Mouse (Mus musculus): ENCODE data around the gene Uts2. TPM values are rescaled to one million over a fixed set of nuclear protein-coding genes. Genes with fewer than 3 reads are reported as not detected.
A peak's percentile ranks its signal among the peaks of the same experiment; 100 is the strongest.

Uts2 gene
- polyA plus RNA-seq, 1 experiment from 2014 or later, result not detected

GRCm38 (mm10) chr4:151036521-151036920 lies 39.6 kb downstream of the Uts2 start:
- ATAC-seq, result no peak
- Histone ChIP-seq H3K4me3 (ENCODE audit: low read depth, low read length) (no peak overlapping the region), H3K27me3 (replicated peaks; ENCODE audit: control insufficient read depth, insufficient read depth, low read length) (no peaks in the 10 kb centered on the region), H3K36me3 (ENCODE audit: control insufficient read depth, insufficient read depth, low read length) (no peaks in the 10 kb centered on the region), H3K27ac (ENCODE audit: low read depth, low read length) (no peak overlapping the region), H3K4me1 (ENCODE audit: control insufficient read depth, insufficient read depth, low read length) (no peaks in the 10 kb centered on the region), H3K9me3 (replicated peaks; ENCODE audit: control insufficient read depth, low read length) (no peaks in the 10 kb centered on the region), H3K4me2 (ENCODE audit: low read length) (no peak overlapping the region), H3K9ac (ENCODE audit: low read length) (no peak overlapping the region)
- WGBS, result 86% methylated on average over 7 of the region's 7 CpGs
- DNase-seq (ENCODE audit: low spot score), result no peak

DNA sequence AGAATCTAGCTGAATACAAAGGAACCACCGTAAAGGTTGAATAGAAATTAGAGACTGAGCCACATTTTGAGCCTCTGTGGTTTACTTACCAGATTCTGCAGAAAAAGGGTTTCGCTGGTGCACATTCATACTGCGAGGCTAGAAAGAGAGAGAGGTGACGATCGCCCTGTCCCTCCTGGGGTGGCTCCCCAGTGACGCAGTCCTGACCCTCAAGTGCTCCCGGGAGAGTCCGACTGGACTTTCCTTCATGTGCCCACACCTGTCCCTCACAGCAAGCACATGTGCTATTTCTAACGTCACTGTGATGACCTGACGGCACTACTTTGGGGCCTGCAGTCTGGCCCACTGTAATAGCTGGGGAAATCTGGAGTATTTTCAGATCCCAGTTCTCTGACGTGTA lies 40.9 kb downstream of the Uts2 start:
- Histone ChIP-seq H3K4me2 (ENCODE audit: low read length) (no peak overlapping the region), H3K36me3 (ENCODE audit: control insufficient read depth, insufficient read depth, low read length) (no peaks in the 10 kb centered on the region), H3K27ac (ENCODE audit: low read depth, low read length) (no peak overlapping the region), H3K9me3 (replicated peaks; ENCODE audit: control insufficient read depth, low read length) (no peaks in the 10 kb centered on the region), H3K4me1 (ENCODE audit: control insufficient read depth, insufficient read depth, low read length) (no peaks in the 10 kb centered on the region), H3K9ac (ENCODE audit: low read length) (no peak overlapping the region), H3K4me3 (ENCODE audit: low read depth, low read length) (no peak overlapping the region), H3K27me3 (replicated peaks; ENCODE audit: control insufficient read depth, insufficient read depth, low read length) (no peaks in the 10 kb centered on the region)
- ATAC-seq (no peak), DNase-seq (ENCODE audit: low spot score) (no peak)
- 92% methylated on average over 11 of the region's 11 CpGs for WGBS

DNA sequence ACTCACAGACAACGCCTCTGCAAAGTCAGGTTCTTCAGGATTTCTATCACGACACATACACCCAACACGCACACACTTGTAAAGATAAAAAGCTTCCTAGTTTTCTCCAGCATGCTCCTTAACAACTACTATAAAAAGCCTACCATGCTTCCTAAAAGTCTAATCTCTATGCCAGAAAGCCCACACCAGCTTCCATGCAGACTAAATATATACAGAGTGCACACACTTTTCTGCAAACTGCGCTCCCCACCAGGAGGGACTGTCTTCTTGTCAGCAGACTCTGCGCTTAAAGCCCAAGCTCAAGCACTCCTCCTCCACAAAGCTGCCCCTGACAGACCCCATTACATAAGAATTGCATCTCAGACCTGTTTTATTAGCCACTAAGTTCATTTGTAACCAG lies 44.6 kb downstream of the Uts2 start:
- peaks cover 6% of the 10 kb centered on the region; the same call in 1 of the 2 replicates for H3K4me1 ChIP-seq (ENCODE audit: control insufficient read depth, insufficient read depth, low read length)
- H3K4me2 ChIP-seq (ENCODE audit: low read length), result no peak overlapping the region
- no peak overlapping the region for H3K4me3 ChIP-seq (ENCODE audit: low read depth, low read length)
- no peaks in the 10 kb centered on the region for H3K9me3 ChIP-seq (replicated peaks; ENCODE audit: control insufficient read depth, low read length)
- peaks cover 1% of the 10 kb centered on the region for H3K36me3 ChIP-seq (ENCODE audit: control insufficient read depth, insufficient read depth, low read length)
- DNase-seq (ENCODE audit: low spot score) (no peak), ATAC-seq (no peak)
- H3K27ac ChIP-seq (ENCODE audit: low read depth, low read length), result no peak overlapping the region
- no peak overlapping the region for H3K9ac ChIP-seq (ENCODE audit: low read length)
- WGBS, result 86% methylated on average over 5 of the region's 5 CpGs
- H3K27me3 ChIP-seq (replicated peaks; ENCODE audit: control insufficient read depth, insufficient read depth, low read length), result 0 out of 2 replicates have a peak, but pooled peaks cover 2% of the 10 kb centered on the region

DNA sequence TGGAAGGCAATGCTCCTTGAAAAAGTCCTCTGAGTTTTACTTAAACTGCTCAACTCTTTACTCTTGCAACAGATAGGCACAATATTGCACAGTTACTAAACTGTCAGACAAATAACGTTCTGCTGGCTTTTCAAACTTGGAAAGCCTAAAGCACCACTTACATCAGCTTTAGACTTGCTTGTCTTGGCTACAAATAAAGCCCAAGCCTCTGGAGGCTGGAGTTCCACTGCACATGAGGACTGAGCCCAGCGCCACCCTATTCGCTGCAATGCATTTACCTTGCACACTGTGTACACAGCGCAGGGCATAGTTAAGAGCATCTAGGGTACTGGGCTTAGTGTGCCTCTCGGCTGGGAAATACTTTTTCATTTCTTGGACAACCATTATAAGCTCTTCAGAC lies 46.4 kb downstream of the Uts2 start:
- H3K27me3 ChIP-seq (replicated peaks; ENCODE audit: control insufficient read depth, insufficient read depth, low read length), result 0 out of 2 replicates have a peak, but pooled peaks cover 2% of the 10 kb centered on the region
- no peak overlapping the region for H3K9ac ChIP-seq (ENCODE audit: low read length)
- peaks cover 14% of the 10 kb centered on the region for H3K36me3 ChIP-seq (ENCODE audit: control insufficient read depth, insufficient read depth, low read length)
- 36% methylated on average over 5 of the region's 5 CpGs for WGBS
- H3K4me1 ChIP-seq (ENCODE audit: control insufficient read depth, insufficient read depth, low read length), result peaks cover 6% of the 10 kb centered on the region; the same call in 1 of the 2 replicates
- H3K4me3 ChIP-seq (ENCODE audit: low read depth, low read length), result no peak overlapping the region
- DNase-seq (ENCODE audit: low spot score) (no peak), ATAC-seq (no peak)
- no peaks in the 10 kb centered on the region for H3K9me3 ChIP-seq (replicated peaks; ENCODE audit: control insufficient read depth, low read length)
- peak overlapping the region; percentile 98 for H3K4me2 ChIP-seq (ENCODE audit: low read length)
- H3K27ac ChIP-seq (ENCODE audit: low read depth, low read length), result no peak overlapping the region

GRCm38 (mm10) chr4:151044037-151044943 lies 47.4 kb downstream of the Uts2 start, which contains the start of gene Per3:
TSS of gene Per3 (minus strand) at chr4:151044665.
- H3K9ac ChIP-seq (ENCODE audit: low read length), result peak within 1 kb of the TSS; percentile 61
- WGBS, result under 1% methylated on average over 53 of the region's 79 CpGs

GRCm38 (mm10) chr4:151044944-151045570 lies 48.2 kb downstream of the Uts2 start:
- WGBS, result 5% methylated on average over 21 of the region's 21 CpGs
- H3K27ac ChIP-seq (ENCODE audit: low read depth, low read length), result no peak overlapping the region
- no peak; the same call in 1 of the 2 replicates for ATAC-seq
- peak overlapping the region; percentile 61; the same call in 1 of the 2 replicates for H3K9ac ChIP-seq (ENCODE audit: low read length)
- no peak for DNase-seq (ENCODE audit: low spot score)
- peak overlapping the region; percentile 53 for H3K4me3 ChIP-seq (ENCODE audit: low read depth, low read length)
- H3K36me3 ChIP-seq (ENCODE audit: control insufficient read depth, insufficient read depth, low read length), result peaks cover 31% of the 10 kb centered on the region
- H3K4me2 ChIP-seq (ENCODE audit: low read length), result peak overlapping the region; percentile 98
- no peaks in the 10 kb centered on the region for H3K9me3 ChIP-seq (replicated peaks; ENCODE audit: control insufficient read depth, low read length)
- 0 out of 2 replicates have a peak, but pooled peaks cover 2% of the 10 kb centered on the region for H3K27me3 ChIP-seq (replicated peaks; ENCODE audit: control insufficient read depth, insufficient read depth, low read length)
- peaks cover 6% of the 10 kb centered on the region; the same call in 1 of the 2 replicates for H3K4me1 ChIP-seq (ENCODE audit: control insufficient read depth, insufficient read depth, low read length)

More at GRCm38 (mm10) chr4:151044037-151044943, 47.4 kb downstream of the Uts2 start, which contains the start of gene Per3:
- Histone ChIP-seq H3K4me1 (ENCODE audit: control insufficient read depth, insufficient read depth, low read length) (peaks cover 6% of the 10 kb centered on the region; the same call in 1 of the 2 replicates), H3K36me3 (ENCODE audit: control insufficient read depth, insufficient read depth, low read length) (peaks cover 24% of the 10 kb centered on the region), H3K9me3 (replicated peaks; ENCODE audit: control insufficient read depth, low read length) (no peaks in the 10 kb centered on the region), H3K27me3 (replicated peaks; ENCODE audit: control insufficient read depth, insufficient read depth, low read length) (0 out of 2 replicates have a peak, but pooled peaks cover 2% of the 10 kb centered on the region), H3K4me2 (ENCODE audit: low read length) (peak within 1 kb of the TSS; percentile 98), H3K4me3 (ENCODE audit: low read depth, low read length) (peak within 1 kb of the TSS; percentile 53), H3K27ac (ENCODE audit: low read depth, low read length) (peak within 1 kb of the TSS; percentile 33; the same call in 1 of the 2 replicates)
- ATAC-seq, result peak; percentile 98
- peak; percentile 93 for DNase-seq (ENCODE audit: low spot score)

DNA sequence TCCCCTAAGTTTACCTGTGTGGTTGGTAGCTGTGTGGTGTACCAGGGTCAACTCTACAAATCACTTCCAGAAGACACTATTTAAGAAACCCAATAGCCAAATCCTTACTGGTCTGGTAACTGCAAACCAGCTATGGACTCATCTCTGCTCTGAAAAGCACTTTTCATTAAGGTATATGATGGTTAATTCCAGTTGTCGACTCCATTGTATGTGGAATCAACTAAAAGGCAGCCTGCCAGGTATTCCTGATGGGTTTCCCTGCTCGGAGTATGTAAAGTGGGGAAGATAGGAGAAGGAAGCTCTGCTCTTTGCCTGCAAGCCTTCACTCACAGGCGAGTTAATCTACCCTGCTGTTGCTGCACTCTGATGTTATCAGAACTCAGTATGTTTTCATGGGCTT lies 49.6 kb downstream of the Uts2 start:
- H3K27ac ChIP-seq (ENCODE audit: low read depth, low read length), result no peak overlapping the region
- H3K36me3 ChIP-seq (ENCODE audit: control insufficient read depth, insufficient read depth, low read length), result peaks cover 43% of the 10 kb centered on the region
- WGBS, result 88% methylated on average over 3 of the region's 3 CpGs
- 0 out of 2 replicates have a peak, but pooled peaks cover 2% of the 10 kb centered on the region for H3K27me3 ChIP-seq (replicated peaks; ENCODE audit: control insufficient read depth, insufficient read depth, low read length)
- H3K9me3 ChIP-seq (replicated peaks; ENCODE audit: control insufficient read depth, low read length), result no peaks in the 10 kb centered on the region
- no peak overlapping the region for H3K4me2 ChIP-seq (ENCODE audit: low read length)
- DNase-seq (ENCODE audit: low spot score), result no peak
- H3K9ac ChIP-seq (ENCODE audit: low read length), result no peak overlapping the region
- H3K4me1 ChIP-seq (ENCODE audit: control insufficient read depth, insufficient read depth, low read length), result peaks cover 6% of the 10 kb centered on the region; the same call in 1 of the 2 replicates
- no peak overlapping the region for H3K4me3 ChIP-seq (ENCODE audit: low read depth, low read length)
- no peak for ATAC-seq

DNA sequence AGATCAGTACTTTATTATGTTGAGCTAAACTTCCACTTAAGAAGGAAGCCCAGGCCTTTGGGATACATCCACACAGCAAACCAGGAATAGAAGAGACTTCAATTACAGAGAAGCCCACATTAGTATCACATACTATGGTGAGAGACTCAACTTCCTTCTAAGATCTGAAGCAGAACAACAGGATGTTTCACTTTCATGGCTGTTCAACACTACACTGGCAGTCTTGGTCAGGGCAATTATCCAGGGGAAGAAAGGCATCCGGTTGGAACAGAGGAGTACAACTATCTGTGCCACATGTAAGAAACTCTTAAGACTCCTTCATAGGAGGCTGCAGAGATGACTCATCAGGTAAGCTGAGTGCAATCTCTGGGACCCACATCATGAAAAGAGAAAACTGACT lies 54.3 kb downstream of the Uts2 start:
- H3K4me2 ChIP-seq (ENCODE audit: low read length), result no peak overlapping the region
- 0 out of 2 replicates have a peak, but pooled peaks cover 2% of the 10 kb centered on the region for H3K4me1 ChIP-seq (ENCODE audit: control insufficient read depth, insufficient read depth, low read length)
- 90% methylated on average over 1 of the region's 1 CpGs for WGBS
- DNase-seq (ENCODE audit: low spot score) (no peak), ATAC-seq (no peak)
- H3K27me3 ChIP-seq (replicated peaks; ENCODE audit: control insufficient read depth, insufficient read depth, low read length), result no peaks in the 10 kb centered on the region
- H3K9ac ChIP-seq (ENCODE audit: low read length), result no peak overlapping the region
- H3K9me3 ChIP-seq (replicated peaks; ENCODE audit: control insufficient read depth, low read length), result no peaks in the 10 kb centered on the region
- peaks cover 71% of the 10 kb centered on the region for H3K36me3 ChIP-seq (ENCODE audit: control insufficient read depth, insufficient read depth, low read length)
- no peak overlapping the region for H3K4me3 ChIP-seq (ENCODE audit: low read depth, low read length)
- no peak overlapping the region for H3K27ac ChIP-seq (ENCODE audit: low read depth, low read length)

Measured in forebrain, embryonic 14.5 days (tissue).